Mouse (Mus musculus) forebrain, embryonic 15.5 days (tissue): ENCODE data around the gene Osbpl7. TPM values are rescaled to one million over a fixed set of nuclear protein-coding genes. Genes with fewer than 3 reads are reported as not detected.
A peak's percentile ranks its signal among the peaks of the same experiment; 100 is the strongest.

Source experiments
- ATAC-seq: fragments of 200-750 bp; cut with Nextera tagmentation; replicated peaks from 2 replicates; pipeline ENCODE4 v1.8.0; 2017; ENCODE audit warnings: mild to moderate bottlenecking, moderate TSS enrichment, moderate library complexity
- H3K27ac ChIP-seq: fragments of 300-500 bp; sonication (generic); replicated peaks from 2 replicates; pipeline ENCODE4 v1.5.1; 2015; ENCODE audit warnings: mild to moderate bottlenecking, inconsistent platforms
- H3K27me3 ChIP-seq: fragments of 300-500 bp; sonication (generic); 2 replicates; pipeline ENCODE4 v1.6.1; 2015; ENCODE audit warnings: inconsistent platforms
- H3K36me3 ChIP-seq: fragments of 300-500 bp; sonication (generic); 2 replicates; pipeline ENCODE4 v1.6.1; 2015; ENCODE audit warnings: mild to moderate bottlenecking, inconsistent platforms
- H3K4me1 ChIP-seq: fragments of 300-500 bp; sonication (generic); 2 replicates; pipeline ENCODE4 v1.6.1; 2015; ENCODE audit warnings: inconsistent platforms
- H3K4me2 ChIP-seq: fragments of 300-500 bp; sonication (generic); replicated peaks from 2 replicates; pipeline ENCODE4 v1.6.1; 2015; ENCODE audit warnings: mild to moderate bottlenecking, inconsistent platforms
- H3K4me3 ChIP-seq: fragments of 300-500 bp; sonication (generic); 2 replicates; pipeline ENCODE4 v1.5.1; 2015; ENCODE audit warnings: mild to moderate bottlenecking, inconsistent platforms
- H3K9ac ChIP-seq: fragments of 300-500 bp; sonication (generic); replicated peaks from 2 replicates; pipeline ENCODE4 v1.6.1; 2015; ENCODE audit warnings: mild to moderate bottlenecking, inconsistent platforms
- H3K9me3 ChIP-seq: fragments of 300-500 bp; sonication (generic); 2 replicates; pipeline ENCODE4 v1.6.1; 2016; ENCODE audit warnings: inconsistent platforms
- WGBS: fragments of 180-500 bp; shearing (Covaris S2); methylation state at CpG from one replicate; pipeline ENCODE4 v1.1.7; 2015; ENCODE audit warnings: mixed read lengths; 5-methylcytosine and 5-hydroxymethylcytosine counted together
- polyA plus RNA-seq: library from polyadenylated mRNA; unstranded; fragments of >200 nt; fragmentation: Nextera tagmentation; extraction: Ambion mirVana; gene quantifications from 2 replicates; pipeline ENCODE4 v1.2.1, GENCODE M21; 2015

Osbpl7 gene
- polyA plus RNA-seq, 1 experiment from 2014 or later, result 10.5 TPM

DNA sequence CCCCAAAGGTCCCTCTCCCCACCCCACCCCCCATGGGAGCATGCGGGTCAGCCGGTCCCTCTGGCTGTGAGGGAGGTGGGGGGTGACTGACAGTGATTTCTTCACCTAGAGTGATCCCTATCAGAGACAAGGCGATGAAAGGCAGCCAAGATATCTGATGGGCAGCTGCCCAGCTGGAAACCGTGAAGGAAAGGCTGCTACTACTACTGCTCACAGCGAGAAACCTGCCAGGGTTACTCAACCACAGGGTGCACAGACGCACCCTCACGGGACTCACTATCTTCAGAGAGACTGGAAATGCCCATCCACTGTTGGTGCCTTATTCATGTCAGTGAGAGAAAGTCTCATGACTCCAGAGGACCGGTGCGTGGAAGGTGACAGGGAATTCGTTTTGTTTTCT, 25.5 kb upstream of the Osbpl7 start:
- ATAC-seq, result no peak
- Histone ChIP-seq H3K4me1 (peaks cover 28% of the 10 kb centered on the region), H3K27ac (no peak overlapping the region), H3K27me3 (peaks cover 59% of the 10 kb centered on the region), H3K4me3 (no peak overlapping the region), H3K9me3 (no peaks in the 10 kb centered on the region), H3K36me3 (no peaks in the 10 kb centered on the region), H3K9ac (no peak overlapping the region), H3K4me2 (no peak overlapping the region)
- 19% methylated on average over 10 of the region's 10 CpGs for WGBS

- H3K36me3 ChIP-seq, result no peaks in the 10 kb centered on the region
- peak overlapping the region; percentile 40 for H3K9ac ChIP-seq
- peaks cover 36% of the 10 kb centered on the region for H3K4me1 ChIP-seq
- peak overlapping the region; percentile 38 for H3K4me2 ChIP-seq
- peaks cover 50% of the 10 kb centered on the region for H3K27me3 ChIP-seq
- H3K9me3 ChIP-seq, result no peaks in the 10 kb centered on the region
- peak overlapping the region; percentile 23 for H3K4me3 ChIP-seq
- no peak overlapping the region; the same call in 1 of the 2 replicates for H3K27ac ChIP-seq
- peak; percentile 11; the same call in 1 of the 2 replicates for ATAC-seq
- 3% methylated on average over 17 of the region's 17 CpGs for WGBS
Measured at GRCm38 (mm10) chr11:97025721-97026344, 24.6 kb upstream of the Osbpl7 start.

DNA sequence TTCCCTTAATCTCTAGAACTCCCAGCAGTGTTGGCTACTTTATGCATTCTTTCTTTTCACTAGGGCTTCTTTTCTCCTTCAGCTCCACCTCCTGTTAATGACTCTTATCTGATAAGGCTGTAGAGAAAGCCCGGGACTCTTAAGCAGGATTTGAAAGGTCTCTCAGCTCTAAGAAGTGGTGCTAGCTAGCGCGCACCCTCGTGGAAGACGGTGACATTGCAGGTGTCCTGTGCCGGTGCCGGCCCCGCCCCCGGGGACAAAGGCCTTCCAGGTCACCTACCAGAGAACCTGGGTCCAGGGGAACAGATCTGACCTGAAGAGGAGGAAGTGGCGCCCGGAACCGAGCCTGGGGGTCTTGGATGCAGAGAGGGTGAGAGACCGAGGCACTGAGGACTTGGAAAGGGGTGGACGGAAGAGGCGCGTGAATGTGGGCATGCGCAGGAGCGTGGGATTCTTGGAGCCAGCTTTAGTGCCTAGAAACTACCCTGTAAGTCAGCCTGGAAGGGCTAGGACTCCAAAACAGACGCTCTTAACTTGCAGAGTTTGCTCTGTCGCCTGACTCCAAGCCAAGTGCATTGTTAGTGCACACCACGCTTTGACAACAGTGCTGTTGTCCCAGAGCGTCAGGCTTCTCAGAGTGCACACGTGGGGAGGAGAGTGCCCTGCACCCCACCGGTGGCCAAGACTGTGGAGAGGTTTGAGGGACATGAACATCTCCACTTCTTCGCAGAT, 20.6 kb upstream of the Osbpl7 start, which contains the start of gene Scrn2:
TSS of gene Scrn2 (plus strand) at position 253 of the 732 bp plus-strand sequence.
- 0% methylated on average over 25 of the region's 25 CpGs for WGBS
- peak; percentile 82 for ATAC-seq

DNA sequence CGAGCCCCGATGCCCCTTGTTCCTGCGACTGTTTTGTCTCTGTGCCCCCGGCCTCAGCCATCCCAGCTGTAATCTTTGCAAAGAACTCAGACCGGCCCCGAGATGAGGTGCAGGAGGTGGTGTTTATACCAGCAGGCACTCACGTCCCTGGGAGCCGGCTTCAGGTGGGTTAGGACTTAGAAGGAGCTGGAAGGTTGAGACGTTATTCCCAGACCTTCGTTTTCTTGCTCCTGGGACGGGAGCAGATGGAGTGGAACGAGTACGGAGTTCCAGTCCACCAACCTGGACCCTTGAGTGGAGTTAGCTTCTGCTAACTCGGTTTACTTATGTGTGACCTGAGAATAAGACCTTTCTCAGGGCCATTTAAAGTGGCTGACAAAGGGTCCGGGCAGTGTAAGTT, 20.0 kb upstream of the Osbpl7 start:
- peak overlapping the region; percentile 71 for H3K9ac ChIP-seq
- peaks cover 4% of the 10 kb centered on the region; the same call in 1 of the 2 replicates for H3K27me3 ChIP-seq
- no peaks in the 10 kb centered on the region for H3K36me3 ChIP-seq
- H3K9me3 ChIP-seq, result no peaks in the 10 kb centered on the region
- ATAC-seq, result no peak
- H3K4me2 ChIP-seq, result peak overlapping the region; percentile 66
- peak overlapping the region; percentile 64 for H3K4me3 ChIP-seq
- H3K27ac ChIP-seq, result no peak overlapping the region
- WGBS, result 18% methylated on average over 15 of the region's 15 CpGs
- H3K4me1 ChIP-seq, result peaks cover 22% of the 10 kb centered on the region

More for the DNA sequence above, 20.6 kb upstream of the Osbpl7 start, which contains the start of gene Scrn2:
- Histone ChIP-seq H3K9ac (peak within 1 kb of the TSS; percentile 71), H3K4me2 (peak within 1 kb of the TSS; percentile 66), H3K27me3 (peaks cover 10% of the 10 kb centered on the region; the same call in 1 of the 2 replicates), H3K27ac (peak within 1 kb of the TSS; percentile 63), H3K36me3 (no peaks in the 10 kb centered on the region), H3K4me1 (peaks cover 22% of the 10 kb centered on the region), H3K9me3 (no peaks in the 10 kb centered on the region), H3K4me3 (peak within 1 kb of the TSS; percentile 64)

DNA sequence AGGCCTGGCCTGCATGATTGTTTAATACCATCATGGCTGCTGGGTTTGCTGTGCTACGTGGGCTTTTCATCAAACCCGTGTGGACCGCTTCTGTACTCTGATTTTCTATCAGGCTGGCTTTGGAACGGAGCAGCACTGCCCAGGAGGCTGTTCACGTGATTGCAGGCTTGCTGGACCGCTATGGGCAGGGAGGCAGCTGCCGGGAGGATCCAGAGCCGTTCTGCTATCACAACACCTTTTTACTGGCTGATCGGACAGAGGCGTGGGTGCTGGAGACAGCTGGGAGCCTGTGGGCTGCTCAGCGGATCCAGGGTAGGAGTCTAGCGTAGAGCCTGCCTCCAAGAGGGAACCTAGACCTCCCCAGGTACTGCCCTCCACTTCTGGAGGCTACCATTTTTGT, 18.5 kb upstream of the Osbpl7 start:
- H3K27me3 ChIP-seq, result no peaks in the 10 kb centered on the region
- 87% methylated on average over 12 of the region's 12 CpGs for WGBS
- H3K4me3 ChIP-seq, result no peak overlapping the region
- no peak overlapping the region for H3K27ac ChIP-seq
- no peaks in the 10 kb centered on the region for H3K9me3 ChIP-seq
- no peaks in the 10 kb centered on the region for H3K36me3 ChIP-seq
- ATAC-seq, result no peak
- H3K4me1 ChIP-seq, result peaks cover 16% of the 10 kb centered on the region
- H3K4me2 ChIP-seq, result no peak overlapping the region
- H3K9ac ChIP-seq, result no peak overlapping the region

GRCm38 (mm10) chr11:97032499-97032898, 17.9 kb upstream of the Osbpl7 start:
- 95% methylated on average over 4 of the region's 4 CpGs for WGBS
- ATAC-seq, result no peak
- Histone ChIP-seq H3K9ac (no peak overlapping the region), H3K27ac (no peak overlapping the region), H3K4me3 (no peak overlapping the region), H3K36me3 (no peaks in the 10 kb centered on the region), H3K27me3 (no peaks in the 10 kb centered on the region), H3K4me2 (no peak overlapping the region), H3K4me1 (peaks cover 16% of the 10 kb centered on the region), H3K9me3 (no peaks in the 10 kb centered on the region)

GRCm38 (mm10) chr11:97033781-97034180, 16.6 kb upstream of the Osbpl7 start:
- Histone ChIP-seq H3K27me3 (no peaks in the 10 kb centered on the region), H3K36me3 (no peaks in the 10 kb centered on the region), H3K4me2 (no peak overlapping the region), H3K4me3 (no peak overlapping the region), H3K9me3 (no peaks in the 10 kb centered on the region), H3K9ac (no peak overlapping the region), H3K4me1 (peaks cover 16% of the 10 kb centered on the region), H3K27ac (no peak overlapping the region)
- 94% methylated on average over 4 of the region's 4 CpGs for WGBS
- ATAC-seq, result no peak

- H3K4me3 ChIP-seq, result no peak overlapping the region
Measured at GRCm38 (mm10) chr11:97036141-97036540, 14.3 kb upstream of the Osbpl7 start.

GRCm38 (mm10) chr11:97038881-97039280, 11.5 kb upstream of the Osbpl7 start:
- Histone ChIP-seq H3K9me3 (no peaks in the 10 kb centered on the region), H3K4me3 (no peak overlapping the region), H3K27ac (no peak overlapping the region), H3K4me1 (peaks cover 21% of the 10 kb centered on the region), H3K4me2 (no peak overlapping the region), H3K9ac (no peak overlapping the region), H3K27me3 (no peaks in the 10 kb centered on the region), H3K36me3 (no peaks in the 10 kb centered on the region)
- no peak for ATAC-seq
- 74% methylated on average over 7 of the region's 7 CpGs for WGBS

More at GRCm38 (mm10) chr11:97036141-97036540, 14.3 kb upstream of the Osbpl7 start:
- H3K27me3 ChIP-seq, result no peaks in the 10 kb centered on the region
- H3K4me2 ChIP-seq, result no peak overlapping the region
- no peak for ATAC-seq
- no peaks in the 10 kb centered on the region for H3K9me3 ChIP-seq
- 85% methylated on average over 5 of the region's 5 CpGs for WGBS
- H3K4me1 ChIP-seq, result 0 out of 2 replicates have a peak, but pooled peaks cover 5% of the 10 kb centered on the region
- no peak overlapping the region for H3K9ac ChIP-seq
- no peaks in the 10 kb centered on the region for H3K36me3 ChIP-seq
- H3K27ac ChIP-seq, result no peak overlapping the region

DNA sequence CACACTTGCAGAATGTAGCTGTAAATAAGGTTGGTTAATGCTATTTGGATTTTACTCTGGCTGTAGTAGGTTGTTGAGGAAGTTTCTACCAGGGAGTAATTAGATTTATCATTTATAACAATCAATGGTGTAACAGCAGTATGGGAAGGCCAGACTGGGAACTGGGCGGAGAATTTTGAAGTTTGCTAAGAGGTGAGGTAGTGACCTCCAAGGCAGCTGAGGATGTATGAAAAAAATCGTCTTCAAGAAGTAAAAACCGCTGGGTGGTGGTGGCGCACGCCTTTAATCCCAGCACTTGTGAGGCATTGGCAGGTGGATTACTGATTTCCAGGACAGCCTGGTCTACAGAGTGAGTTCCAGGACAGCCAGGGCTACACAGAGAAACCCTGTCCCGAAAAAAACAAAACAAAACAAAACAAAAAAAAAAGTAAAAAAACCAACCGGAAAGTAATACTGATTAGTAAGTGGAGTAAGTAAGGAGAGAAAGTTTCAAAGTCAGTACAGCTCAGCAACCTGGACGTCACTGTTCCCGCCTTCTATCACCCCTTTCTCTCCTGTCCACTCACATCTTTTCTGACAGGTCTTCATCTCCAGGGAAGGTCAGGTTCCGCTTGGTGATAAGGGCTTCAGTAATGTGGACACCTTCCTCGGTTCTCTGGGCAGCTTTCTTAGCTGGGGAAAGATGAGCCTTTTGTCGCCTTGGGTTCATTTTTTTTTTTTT, 10.0 kb upstream of the Osbpl7 start:
- 48% methylated on average over 12 of the region's 12 CpGs for WGBS
- peak overlapping the region; percentile 81 for H3K4me2 ChIP-seq
- H3K4me1 ChIP-seq, result peaks cover 21% of the 10 kb centered on the region
- peak overlapping the region; percentile 84 for H3K4me3 ChIP-seq
- no peaks in the 10 kb centered on the region for H3K9me3 ChIP-seq
- H3K9ac ChIP-seq, result peak overlapping the region; percentile 52
- H3K36me3 ChIP-seq, result no peaks in the 10 kb centered on the region
- H3K27me3 ChIP-seq, result no peaks in the 10 kb centered on the region
- 0 out of 2 replicates have a peak overlapping the region, but pooled peaks have one; percentile 44 for H3K27ac ChIP-seq
- no peak for ATAC-seq

GRCm38 (mm10) chr11:97041022-97041899, 9.2 kb upstream of the Osbpl7 start, which contains the start of the genes Lrrc46 and Mrpl10:
TSS of gene Lrrc46 (minus strand) at chr11:97041407.
TSS of gene Mrpl10 (plus strand) at chr11:97041560.
- H3K4me2 ChIP-seq, result peak within 1 kb of the TSS; percentile 81
- peak; percentile 95 for ATAC-seq
- no peaks in the 10 kb centered on the region for H3K27me3 ChIP-seq
- H3K4me3 ChIP-seq, result peak within 1 kb of the TSS; percentile 84
- no peaks in the 10 kb centered on the region for H3K9me3 ChIP-seq
- peak within 1 kb of the TSS; percentile 78 for H3K27ac ChIP-seq
- no peaks in the 10 kb centered on the region for H3K36me3 ChIP-seq
- WGBS, result under 1% methylated on average over 48 of the region's 48 CpGs
- peak within 1 kb of the TSS; percentile 89 for H3K9ac ChIP-seq
- peaks cover 21% of the 10 kb centered on the region for H3K4me1 ChIP-seq
